Mouse (Mus musculus) urinary bladder, adult 2 months (tissue): ENCODE results near the gene Tpk1. TPM values are rescaled to one million over a fixed set of nuclear protein-coding genes. Genes with fewer than 3 reads are reported as not detected.
"Not testable (repeated sequence)": the region's sequence is repeated elsewhere in the genome, so short reads cannot be mapped to it uniquely, and the experiment has no call there.

Source experiments
- DNase-seq: peaks from one replicate; pipeline ENCODE4 v3.0.0; 2022; ENCODE audit warnings: low spot score
- polyA plus RNA-seq: library from polyadenylated mRNA; depleted of rRNA; stranded (reverse); fragments of >200 nt; gene quantifications from 2 replicates; pipeline ENCODE4 v1.2.3, GENCODE M21; 2012

Tpk1 gene
- polyA plus RNA-seq, 1 experiment = 9.2 TPM

GRCm38 (mm10) chr6:43640621-43641020, 25.5 kb downstream of the Tpk1 start:
- no peak for DNase-seq

- no peak for DNase-seq
Measured at GRCm38 (mm10) chr6:43638865-43639264, 27.2 kb downstream of the Tpk1 start.

- DNase-seq = no peak
Measured at GRCm38 (mm10) chr6:43638119-43638518, 28.0 kb downstream of the Tpk1 start.

GRCm38 (mm10) chr6:43636980-43637638, 29.0 kb downstream of the Tpk1 start:
- no peak for DNase-seq

- DNase-seq = no peak
Measured at GRCm38 (mm10) chr6:43633308-43633963, 32.6 kb downstream of the Tpk1 start.

- no peak for DNase-seq
Measured at GRCm38 (mm10) chr6:43632871-43633270, 33.2 kb downstream of the Tpk1 start.

GRCm38 (mm10) chr6:43623448-43623847, 42.6 kb downstream of the Tpk1 start:
- not testable (repeated sequence) for DNase-seq

- DNase-seq = no peak
Measured at GRCm38 (mm10) chr6:43619258-43619657, 46.8 kb downstream of the Tpk1 start.

GRCm38 (mm10) chr6:43611770-43612169, 54.3 kb downstream of the Tpk1 start:
- no peak for DNase-seq

GRCm38 (mm10) chr6:43590841-43591541, 75.1 kb downstream of the Tpk1 start:
- no peak for DNase-seq

GRCm38 (mm10) chr6:43585274-43585673, 80.8 kb downstream of the Tpk1 start:
- no peak for DNase-seq

- no peak for DNase-seq
Measured at GRCm38 (mm10) chr6:43581809-43582208, 84.3 kb downstream of the Tpk1 start.

GRCm38 (mm10) chr6:43567885-43568284, 98.2 kb downstream of the Tpk1 start:
- DNase-seq = no peak

GRCm38 (mm10) chr6:43562474-43562873, 103.6 kb downstream of the Tpk1 start:
- DNase-seq = no peak

- DNase-seq = no peak
Measured at GRCm38 (mm10) chr6:43551410-43551809, 114.7 kb downstream of the Tpk1 start.

- no peak for DNase-seq
Measured at GRCm38 (mm10) chr6:43546537-43546936, 119.5 kb downstream of the Tpk1 start.

- no peak for DNase-seq
Measured at GRCm38 (mm10) chr6:43537252-43537870, 128.7 kb downstream of the Tpk1 start.

GRCm38 (mm10) chr6:43535459-43535858, 130.6 kb downstream of the Tpk1 start:
- no peak for DNase-seq

- no peak for DNase-seq
Measured at GRCm38 (mm10) chr6:43533323-43533722, 132.8 kb downstream of the Tpk1 start.

GRCm38 (mm10) chr6:43532822-43533221, 133.3 kb downstream of the Tpk1 start:
- DNase-seq = no peak

- no peak for DNase-seq
Measured at GRCm38 (mm10) chr6:43531996-43532395, 134.1 kb downstream of the Tpk1 start.

- DNase-seq = no peak
Measured at GRCm38 (mm10) chr6:43528996-43529395, 137.1 kb downstream of the Tpk1 start.
